Mouse (Mus musculus) kidney, adult 9 months (tissue): ENCODE results near the gene Gucy2g.
"Not testable (repeated sequence)": the region's sequence is repeated elsewhere in the genome, so short reads cannot be mapped to it uniquely, and the experiment has no call there.

Experiments used
- DNase-seq: peaks from one replicate; pipeline ENCODE4 v3.0.0; 2022

Gene Gucy2g

GRCm38 (mm10) chr19:55158606-55159005 lies 82.4 kb downstream of the Gucy2g start:
- no peak for DNase-seq

GRCm38 (mm10) chr19:55157029-55157428 lies 84.0 kb downstream of the Gucy2g start:
- no peak for DNase-seq

GRCm38 (mm10) chr19:55152983-55153382 lies 88.1 kb downstream of the Gucy2g start:
- no peak for DNase-seq

GRCm38 (mm10) chr19:55152274-55152673 lies 88.8 kb downstream of the Gucy2g start:
- DNase-seq = not testable (repeated sequence)

GRCm38 (mm10) chr19:55149646-55150045 lies 91.4 kb downstream of the Gucy2g start:
- no peak for DNase-seq

- DNase-seq = no peak
These were observed 92.9 kb downstream of the Gucy2g start for GRCm38 (mm10) chr19:55148109-55148508.
